Mouse (Mus musculus) neural tube, embryonic 14.5 days (tissue): ENCODE measurements around the gene Hipk2. TPM values are rescaled to one million over a fixed set of nuclear protein-coding genes. Genes with fewer than 3 reads are reported as not detected.

Source experiments
- ATAC-seq: fragments of 200-750 bp; cut with Nextera tagmentation; 2 replicates; pipeline ENCODE4 v1.8.0; 2017; ENCODE audit warnings: low read depth, mild to moderate bottlenecking, moderate TSS enrichment, moderate library complexity
- H3K27ac ChIP-seq: fragments of 300-500 bp; sonication (generic); 2 replicates; pipeline ENCODE4 v1.5.1; 2014; ENCODE audit warnings: low read depth, mild to moderate bottlenecking, control low read depth, low read length, moderate library complexity, mixed read lengths
- H3K27me3 ChIP-seq: fragments of 300-500 bp; sonication (generic); 2 replicates; pipeline ENCODE4 v1.6.1; 2014; ENCODE audit warnings: low read length; ENCODE audit not compliant: control insufficient read depth, insufficient read depth
- H3K36me3 ChIP-seq: fragments of 300-500 bp; sonication (generic); 2 replicates; pipeline ENCODE4 v1.6.1; 2014; ENCODE audit warnings: low read length, mixed read lengths; ENCODE audit not compliant: control insufficient read depth, insufficient read depth
- H3K4me1 ChIP-seq: fragments of 300-500 bp; sonication (generic); 2 replicates; pipeline ENCODE4 v1.6.1; 2014; ENCODE audit warnings: low read length; ENCODE audit not compliant: control insufficient read depth, insufficient read depth
- H3K4me2 ChIP-seq: fragments of 300-500 bp; sonication (generic); 2 replicates; pipeline ENCODE4 v1.6.1; 2014; ENCODE audit warnings: mild to moderate bottlenecking, low read depth, low read length, control low read depth
- H3K4me3 ChIP-seq: fragments of 300-500 bp; sonication (generic); 2 replicates; pipeline ENCODE4 v1.5.1; 2014; ENCODE audit warnings: low read depth, low read length, control low read depth, mixed read lengths
- H3K9ac ChIP-seq: fragments of 300-500 bp; sonication (generic); replicated peaks from 2 replicates; pipeline ENCODE4 v1.6.1; 2014; ENCODE audit warnings: low read depth, mild to moderate bottlenecking, control low read depth, low read length, mixed read lengths
- H3K9me3 ChIP-seq: fragments of 300-500 bp; sonication (generic); 2 replicates; pipeline ENCODE4 v1.6.1; 2016; ENCODE audit warnings: low read length; ENCODE audit not compliant: control insufficient read depth
- WGBS: fragments of 180-500 bp; shearing (Covaris S2); extraction: QIAGEN DNeasy Blood & Tissue Kit; methylation state at CpG from one replicate; pipeline ENCODE4 v1.1.7; 2014; 5-methylcytosine and 5-hydroxymethylcytosine counted together
- polyA plus RNA-seq: library from polyadenylated mRNA; unstranded; fragments of >200 nt; fragmentation: Nextera tagmentation; extraction: Ambion mirVana; gene quantifications from 2 replicates; pipeline ENCODE4 v1.2.1, GENCODE M21; 2014

Gene Hipk2
- polyA plus RNA-seq, 1 experiment from 2014 or later, result 41.4 TPM

GRCm38 (mm10) chr6:38866357-38866756 lies 9.6 kb downstream of the Hipk2 start:
- Histone ChIP-seq H3K9ac (no peak overlapping the region), H3K4me2 (no peak overlapping the region), H3K9me3 (no peaks in the 10 kb centered on the region), H3K4me3 (no peak overlapping the region), H3K4me1 (peaks cover 25% of the 10 kb centered on the region), H3K36me3 (no peaks in the 10 kb centered on the region), H3K27me3 (no peaks in the 10 kb centered on the region), H3K27ac (no peak overlapping the region)
- WGBS, result 100% methylated on average over 1 of the region's 1 CpGs
- no peak for ATAC-seq

- H3K4me1 ChIP-seq, result peaks cover 21% of the 10 kb centered on the region; the same call in 1 of the 2 replicates
- H3K9me3 ChIP-seq, result no peaks in the 10 kb centered on the region
- no peak overlapping the region for H3K9ac ChIP-seq
- H3K4me2 ChIP-seq, result no peak overlapping the region
- no peaks in the 10 kb centered on the region for H3K27me3 ChIP-seq
- H3K36me3 ChIP-seq, result no peaks in the 10 kb centered on the region
- H3K27ac ChIP-seq, result no peak overlapping the region
- H3K4me3 ChIP-seq, result no peak overlapping the region
- ATAC-seq, result no peak
These were observed 10.2 kb downstream of the Hipk2 start for GRCm38 (mm10) chr6:38865805-38866204.

- H3K4me1 ChIP-seq, result peaks cover 17% of the 10 kb centered on the region; the same call in 1 of the 2 replicates
- WGBS, result 73% methylated on average over 3 of the region's 3 CpGs
These were observed 12.4 kb downstream of the Hipk2 start for GRCm38 (mm10) chr6:38863595-38863994.

GRCm38 (mm10) chr6:38860301-38860700 lies 15.7 kb downstream of the Hipk2 start:
- Histone ChIP-seq H3K9me3 (no peaks in the 10 kb centered on the region), H3K4me2 (no peak overlapping the region), H3K4me1 (no peaks in the 10 kb centered on the region), H3K4me3 (no peak overlapping the region), H3K27ac (no peak overlapping the region), H3K36me3 (no peaks in the 10 kb centered on the region), H3K27me3 (no peaks in the 10 kb centered on the region), H3K9ac (no peak overlapping the region)
- ATAC-seq, result no peak
- WGBS, result 83% methylated on average over 2 of the region's 2 CpGs

More at GRCm38 (mm10) chr6:38863595-38863994, 12.4 kb downstream of the Hipk2 start:
- ATAC-seq, result no peak
- no peak overlapping the region for H3K27ac ChIP-seq
- no peaks in the 10 kb centered on the region for H3K36me3 ChIP-seq
- H3K9me3 ChIP-seq, result no peaks in the 10 kb centered on the region
- H3K4me2 ChIP-seq, result no peak overlapping the region
- H3K4me3 ChIP-seq, result no peak overlapping the region
- H3K27me3 ChIP-seq, result no peaks in the 10 kb centered on the region
- no peak overlapping the region for H3K9ac ChIP-seq

- H3K36me3 ChIP-seq, result no peaks in the 10 kb centered on the region
- 88% methylated on average over 1 of the region's 1 CpGs for WGBS
- no peak for ATAC-seq
- no peak overlapping the region for H3K9ac ChIP-seq
- H3K4me2 ChIP-seq, result no peak overlapping the region
- no peaks in the 10 kb centered on the region for H3K4me1 ChIP-seq
- H3K27ac ChIP-seq, result no peak overlapping the region
- no peaks in the 10 kb centered on the region for H3K9me3 ChIP-seq
- H3K27me3 ChIP-seq, result no peaks in the 10 kb centered on the region
- H3K4me3 ChIP-seq, result no peak overlapping the region
These were observed 16.1 kb downstream of the Hipk2 start for GRCm38 (mm10) chr6:38859819-38860218.

GRCm38 (mm10) chr6:38853561-38853992 lies 22.4 kb downstream of the Hipk2 start:
- no peak overlapping the region for H3K4me2 ChIP-seq
- 70% methylated on average over 5 of the region's 5 CpGs for WGBS
- no peaks in the 10 kb centered on the region for H3K36me3 ChIP-seq
- no peaks in the 10 kb centered on the region for H3K27me3 ChIP-seq
- no peak overlapping the region for H3K27ac ChIP-seq
- ATAC-seq, result no peak
- H3K4me3 ChIP-seq, result no peak overlapping the region
- H3K9ac ChIP-seq, result no peak overlapping the region
- no peaks in the 10 kb centered on the region for H3K9me3 ChIP-seq
- H3K4me1 ChIP-seq, result peaks cover 20% of the 10 kb centered on the region; the same call in 1 of the 2 replicates

DNA sequence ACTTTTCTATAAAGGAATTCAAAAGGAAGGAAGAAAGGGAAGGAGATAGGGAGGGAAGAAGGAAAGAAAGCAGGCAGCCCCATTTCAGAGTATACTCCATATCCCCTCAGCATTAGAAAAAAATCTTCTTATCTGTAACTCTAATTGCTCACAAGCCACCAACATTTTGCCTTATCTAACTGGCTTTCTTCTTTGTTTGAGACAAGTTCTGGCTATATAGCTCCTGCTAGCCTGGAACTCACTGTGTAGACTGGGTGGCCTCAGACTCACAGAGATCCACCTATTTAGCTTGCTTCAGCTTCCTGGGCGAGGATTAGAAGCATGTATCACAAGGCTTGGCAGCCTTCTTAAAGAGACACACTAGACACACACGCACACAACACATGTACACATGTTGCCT lies 24.2 kb downstream of the Hipk2 start:
- Histone ChIP-seq H3K4me1 (peaks cover 36% of the 10 kb centered on the region), H3K4me3 (no peak overlapping the region), H3K36me3 (no peaks in the 10 kb centered on the region), H3K4me2 (no peak overlapping the region), H3K9me3 (no peaks in the 10 kb centered on the region), H3K9ac (no peak overlapping the region), H3K27ac (no peak overlapping the region), H3K27me3 (no peaks in the 10 kb centered on the region)
- no peak for ATAC-seq
- 83% methylated on average over 2 of the region's 2 CpGs for WGBS

- H3K4me2 ChIP-seq, result no peak overlapping the region
- no peak for ATAC-seq
- no peaks in the 10 kb centered on the region for H3K36me3 ChIP-seq
- no peak overlapping the region for H3K9ac ChIP-seq
- H3K4me1 ChIP-seq, result peaks cover 43% of the 10 kb centered on the region
- H3K9me3 ChIP-seq, result no peaks in the 10 kb centered on the region
- WGBS, result 95% methylated on average over 6 of the region's 6 CpGs
- H3K27me3 ChIP-seq, result no peaks in the 10 kb centered on the region
- no peak overlapping the region for H3K27ac ChIP-seq
- H3K4me3 ChIP-seq, result no peak overlapping the region
These were observed 25.2 kb downstream of the Hipk2 start for GRCm38 (mm10) chr6:38850715-38851259.

GRCm38 (mm10) chr6:38847958-38848910 lies 27.7 kb downstream of the Hipk2 start:
- no peak for ATAC-seq
- H3K27ac ChIP-seq, result no peak overlapping the region
- H3K9me3 ChIP-seq, result no peaks in the 10 kb centered on the region
- H3K4me1 ChIP-seq, result peaks cover 34% of the 10 kb centered on the region
- no peaks in the 10 kb centered on the region for H3K27me3 ChIP-seq
- WGBS, result 35% methylated on average over 3 of the region's 3 CpGs
- H3K36me3 ChIP-seq, result no peaks in the 10 kb centered on the region
- no peak overlapping the region for H3K4me2 ChIP-seq
- no peak overlapping the region for H3K9ac ChIP-seq
- no peak overlapping the region for H3K4me3 ChIP-seq
